Mouse (Mus musculus): Measurements from ENCODE around the gene Smn1.

GRCm38 (mm10) chr13:100156624-100157023 lies 32.0 kb downstream of the Smn1 start:
- TF ChIP-seq POLR2A (IDR thresholded peaks at IDR 0.05; ENCODE audit: borderline replicate concordance, extremely low read depth, low read depth, low read length) (no peak), CTCF (IDR thresholded peaks at IDR 0.05; ENCODE audit: insufficient read depth, low read length) (no peak)

All from lung, adult 2 months (tissue).